Mouse (Mus musculus) liver, embryonic 16.5 days (tissue): ENCODE results near the gene Phf10. TPM values are rescaled to one million over a fixed set of nuclear protein-coding genes. Genes with fewer than 3 reads are reported as not detected.

Source experiments
- polyA plus RNA-seq: library from polyadenylated mRNA; unstranded; fragments of >200 nt; fragmentation: Nextera tagmentation; extraction: Ambion mirVana; gene quantifications from 2 replicates; pipeline ENCODE4 v1.2.1, GENCODE M21; 2015

Phf10 gene
- polyA plus RNA-seq, 1 experiment from 2014 or later = 76.5 TPM

Other genes starting within 250 kb of the Phf10 start
- gene Wdr27, start 18.1 kb downstream of the Phf10 start, polyA plus RNA-seq = 1.2 and 1.5 TPM in 2 replicates
- gene 1600012H06Rik, start 18.1 kb downstream of the Phf10 start, polyA plus RNA-seq = 12.2 and 13.9 TPM in 2 replicates
- gene 9030025P20Rik, start 17.2 kb upstream of the Phf10 start, polyA plus RNA-seq = 3.5 and 3.6 TPM in 2 replicates
- gene Gm3417, start 17.5 kb upstream of the Phf10 start, polyA plus RNA-seq = 0.14 and 0.74 TPM in 2 replicates
- 3.4 and 3.6 TPM in 2 replicates for gene Gm3435, start 48.9 kb upstream of the Phf10 start, polyA plus RNA-seq
- gene Ermard, start 79.9 kb upstream of the Phf10 start, polyA plus RNA-seq = 26.8 and 27.5 TPM in 2 replicates
- gene Tcte3, start 80.2 kb upstream of the Phf10 start, polyA plus RNA-seq = 1.5 and 4.6 TPM in 2 replicates
- gene Gm3448, start 80.3 kb upstream of the Phf10 start, polyA plus RNA-seq = 1.7 and 2.7 TPM in 2 replicates